Mouse (Mus musculus) CH12.LX (cell line): ENCODE results near the gene Map2. TPM values are rescaled to one million over a fixed set of nuclear protein-coding genes. Genes with fewer than 3 reads are reported as not detected.

Source experiments
- DNase-seq: peaks from one replicate; pipeline ENCODE4 v3.0.0-alpha.2; 2013; ENCODE audit errors: extremely low read depth
- H3K27ac ChIP-seq: 2 replicates; pipeline ENCODE4 v1.5.1; 2012; ENCODE audit warnings: low read depth, mild to moderate bottlenecking, control low read depth, moderate library complexity; ENCODE audit not compliant: insufficient read depth
- H3K27me3 ChIP-seq: replicated peaks from 2 replicates; pipeline ENCODE3; 2012; ENCODE audit warnings: inconsistent platforms
- H3K36me3 ChIP-seq, 2 experiments: replicated peaks in 1 of 2; 2 replicates each; pipeline versions ENCODE3 to v1.6.1; 2012; ENCODE audit warnings: inconsistent platforms in 1 of 2, low read length in 1 of 2, mild to moderate bottlenecking in 1 of 2, mixed read lengths in 1 of 2, moderate library complexity in 1 of 2; ENCODE audit not compliant: control insufficient read depth in 1 of 2, insufficient read depth in 1 of 2
- H3K4me1 ChIP-seq, 2 experiments: 2 replicates each; pipeline ENCODE4 v1.6.1; 2012; ENCODE audit warnings: inconsistent platforms in 1 of 2, moderate library complexity in 1 of 2; ENCODE audit not compliant: insufficient read depth in 2 of 2, control insufficient read depth in 1 of 2
- H3K4me2 ChIP-seq: 2 replicates; pipeline ENCODE4 v1.6.1; 2012; ENCODE audit warnings: low read depth, mild to moderate bottlenecking, control low read depth; ENCODE audit not compliant: poor library complexity, insufficient read depth, severe bottlenecking
- H3K4me3 ChIP-seq, 3 experiments: fragments of 150-350 bp in 1 of 3; sonication (generic) in 1 of 3; replicated peaks in 1 of 3; 2 replicates each; pipeline versions ENCODE3 to v1.5.1; 2011 to 2012; ENCODE audit warnings: low read depth in 2 of 3, low read length in 2 of 3, mild to moderate bottlenecking in 2 of 3, moderate library complexity in 2 of 3, control low read depth in 1 of 3, improper control_type of control experiment in 1 of 3, inconsistent platforms in 1 of 3, mixed read lengths in 1 of 3; ENCODE audit not compliant: poor library complexity in 1 of 3
- H3K79me2 ChIP-seq: replicated peaks from 2 replicates; pipeline ENCODE4 v1.6.1; 2012; ENCODE audit warnings: mild to moderate bottlenecking, moderate library complexity; ENCODE audit not compliant: control insufficient read depth, poor library complexity, insufficient read depth, severe bottlenecking; ENCODE audit errors: extremely low read depth
- H3K9ac ChIP-seq: 2 replicates; pipeline ENCODE4 v1.6.1; 2012; ENCODE audit warnings: low read depth, mild to moderate bottlenecking, control low read depth, moderate library complexity; ENCODE audit not compliant: insufficient read depth
- H3K9me3 ChIP-seq: replicated peaks from 2 replicates; pipeline ENCODE3; 2012; ENCODE audit warnings: low read length, inconsistent platforms, mixed read lengths
- CHD2 ChIP-seq: IDR thresholded peaks from 2 replicates; pipeline ENCODE4 v1.6.1; 2011; ENCODE audit warnings: low read length, improper control_type of control experiment
- CTCF ChIP-seq, 2 experiments: IDR thresholded peaks in 1 of 2; conservative IDR thresholded peaks in 1 of 2; 2 replicates each; pipeline ENCODE4 v1.5.1; 2011 to 2012; ENCODE audit warnings: low read depth in 2 of 2, low read length in 2 of 2, improper control_type of control experiment in 1 of 2, inconsistent platforms in 1 of 2, mild to moderate bottlenecking in 1 of 2, moderate library complexity in 1 of 2
- E2F4 ChIP-seq: IDR thresholded peaks from 2 replicates; pipeline ENCODE4 v1.6.1; 2011; ENCODE audit warnings: low read depth, low read length, improper control_type of control experiment; ENCODE audit not compliant: insufficient replicate concordance
- ETS1 ChIP-seq: conservative IDR thresholded peaks from 2 replicates; pipeline ENCODE4 v1.6.1; 2012; ENCODE audit warnings: low read depth, mild to moderate bottlenecking, inconsistent platforms, low read length, improper control_type of control experiment, moderate library complexity
- GABPA ChIP-seq: IDR thresholded peaks from 2 replicates; pipeline ENCODE4 v1.6.1; 2012; ENCODE audit warnings: low read depth, low read length, improper control_type of control experiment, inconsistent platforms; ENCODE audit not compliant: insufficient replicate concordance
- HCFC1 ChIP-seq: IDR thresholded peaks from 2 replicates; pipeline ENCODE4 v1.6.1; 2012; ENCODE audit warnings: low read depth, mild to moderate bottlenecking, inconsistent platforms, low read length, improper control_type of control experiment
- MAFK ChIP-seq: IDR thresholded peaks from 2 replicates; pipeline ENCODE4 v1.6.1; 2011; ENCODE audit warnings: low read length, improper control_type of control experiment; ENCODE audit not compliant: insufficient replicate concordance
- MAX ChIP-seq: IDR thresholded peaks from 2 replicates; pipeline ENCODE4 v1.6.1; 2011; ENCODE audit warnings: low read length, improper control_type of control experiment
- MXI1 ChIP-seq: IDR thresholded peaks from 2 replicates; pipeline ENCODE4 v1.6.1; 2011; ENCODE audit warnings: mild to moderate bottlenecking, low read depth, low read length, improper control_type of control experiment
- MYC ChIP-seq: IDR thresholded peaks from 2 replicates; pipeline ENCODE4 v1.6.1; 2011; ENCODE audit warnings: low read depth, mild to moderate bottlenecking, improper control_type of control experiment, low read length
- NELFE ChIP-seq: IDR thresholded peaks from 2 replicates; pipeline ENCODE4 v1.6.1; 2011; ENCODE audit warnings: low read depth, low read length, improper control_type of control experiment
- NRF1 ChIP-seq: IDR thresholded peaks from 2 replicates; pipeline ENCODE4 v1.6.1; 2014; ENCODE audit warnings: low read depth, mild to moderate bottlenecking, inconsistent platforms, low read length, improper control_type of control experiment, moderate library complexity
- POLR2A ChIP-seq: IDR thresholded peaks from 2 replicates; pipeline ENCODE4 v1.6.1; 2011; ENCODE audit warnings: low read depth, mild to moderate bottlenecking, improper control_type of control experiment, low read length
- POLR2AphosphoS2 ChIP-seq: IDR thresholded peaks from 2 replicates; pipeline ENCODE4 v1.6.1; 2011; ENCODE audit warnings: low read depth, low read length, improper control_type of control experiment
- RAD21 ChIP-seq: IDR thresholded peaks from 2 replicates; pipeline ENCODE4 v1.6.1; 2011; ENCODE audit warnings: low read depth, mild to moderate bottlenecking, low read length, improper control_type of control experiment, moderate library complexity
- SIN3A ChIP-seq: IDR thresholded peaks from 2 replicates; pipeline ENCODE4 v1.6.1; 2012; ENCODE audit warnings: low read length, improper control_type of control experiment, inconsistent platforms
- SMC3 ChIP-seq: IDR thresholded peaks from 2 replicates; pipeline ENCODE4 v1.6.1; 2011; ENCODE audit warnings: low read depth, low read length, improper control_type of control experiment
- TBP ChIP-seq: conservative IDR thresholded peaks from 2 replicates; pipeline ENCODE4 v1.6.1; 2011; ENCODE audit warnings: low read depth, low read length, improper control_type of control experiment
- TCF12 ChIP-seq: IDR thresholded peaks from 2 replicates; pipeline ENCODE4 v1.6.1; 2014; ENCODE audit warnings: low read depth, mild to moderate bottlenecking, inconsistent platforms, low read length, improper control_type of control experiment
- ZMIZ1 ChIP-seq: IDR thresholded peaks from 2 replicates; pipeline ENCODE4 v1.6.1; 2012; ENCODE audit warnings: low read depth, mild to moderate bottlenecking, inconsistent platforms, low read length, improper control_type of control experiment
- dilution Hi-C: fragments of 300-500 bp; cut with MboI; formaldehyde crosslinking; loops from 2 replicates; pipeline ENCODE4 v1.14.3; 2020; ENCODE audit warnings: low sequenced_read_pairs; ENCODE audit not compliant: extremely low pct_unique_long_range_greater_than_20kb, extremely low pct_ligation_motif_present
- in situ Hi-C: fragments of 300-500 bp; cut with MboI; formaldehyde crosslinking; loops from 3 replicates; pipeline ENCODE4 v1.14.3; 2019; ENCODE audit warnings: low sequenced_read_pairs, low pct_ligation_motif_present, low pct_unique_long_range_greater_than_20kb, mixed read lengths
- polyA plus RNA-seq: library from polyadenylated mRNA; unstranded; fragments of >175 nt; gene quantifications from 2 replicates; pipeline ENCODE4 v1.2.1, GENCODE M21; 2012; ENCODE audit warnings: low read depth; ENCODE audit not compliant: insufficient read length
- total RNA-seq, 2 experiments: library from RNA; depleted of rRNA; stranded (reverse); fragments of 300-350 nt in 1 of 2; fragments of >200 nt in 1 of 2; gene quantifications; 2 replicates each; pipeline ENCODE4 v1.2.3; 2012 to 2014

Map2 gene
- total and polyA plus RNA-seq, 3 experiments: 1.5 to 6.5 (median 5.9) TPM

DNA sequence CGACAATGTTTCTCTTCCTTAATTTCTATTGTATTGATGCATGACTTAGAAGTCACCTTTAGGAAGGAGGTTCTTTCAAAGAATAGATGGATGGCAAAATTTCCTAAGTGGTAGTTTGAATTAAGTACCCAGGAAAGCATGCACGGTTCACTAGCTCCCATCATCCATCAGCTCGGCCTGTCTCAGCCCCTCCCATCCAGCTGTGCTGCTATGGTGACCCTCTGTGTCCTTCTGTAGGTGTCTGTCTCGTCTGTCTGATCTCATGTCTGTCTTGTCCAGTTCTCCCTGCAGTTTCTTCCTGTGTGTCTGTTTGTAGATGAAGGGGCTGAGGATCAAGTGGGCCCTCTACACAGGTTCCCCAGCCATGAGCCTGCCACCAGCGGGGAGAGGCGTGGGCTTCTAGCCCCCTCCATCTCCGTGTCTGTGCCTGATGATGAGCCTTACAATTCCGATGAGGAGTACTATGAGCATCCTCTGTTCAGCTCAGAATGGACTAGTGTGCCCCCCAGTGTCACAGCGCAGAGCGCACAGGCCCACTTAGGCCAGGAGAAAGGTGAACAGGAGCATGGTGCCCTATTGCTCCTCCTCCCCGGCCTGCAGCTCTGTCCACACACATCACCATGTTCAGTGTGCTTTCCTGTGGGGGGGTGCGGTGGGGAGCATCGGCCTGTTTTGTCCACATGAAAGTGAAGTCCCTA, 232.3 kb downstream of the Map2 start:
- H3K4me3 ChIP-seq: no peak overlapping the region
- no peaks in the 10 kb centered on the region for H3K27me3 ChIP-seq
- H3K79me2 ChIP-seq: no peaks in the 10 kb centered on the region
- no peak for DNase-seq
- H3K36me3 ChIP-seq: no peaks in the 10 kb centered on the region
- H3K4me2 ChIP-seq: no peak overlapping the region
- in situ Hi-C loops (loop anchor here (25.0 kb wide), 1 partner anchor 295 kb away; no protein-coding TSS in a partner anchor), dilution Hi-C loops (no loop called here)
- H3K9me3 ChIP-seq: no peaks in the 10 kb centered on the region
- no peak overlapping the region for H3K27ac ChIP-seq
- TF ChIP-seq SMC3 (peak; percentile 13; the same call in 1 of the 2 replicates), MAX (no peak), ETS1 (no peak), CTCF (conservative IDR thresholded peaks at IDR 0.05 in 1 of 2, IDR thresholded peaks at IDR 0.05 in 1 of 2; ENCODE audit: low read depth in 2 of 2, low read length in 2 of 2) (peak in 1 of 2 experiments; percentile 23; a peak in 1 of 4 replicates), RAD21 (peak; percentile 23), MYC (no peak), POLR2AphosphoS2 (no peak)
- H3K4me1 ChIP-seq: no peaks in the 10 kb centered on the region
- H3K9ac ChIP-seq: no peak overlapping the region

DNA sequence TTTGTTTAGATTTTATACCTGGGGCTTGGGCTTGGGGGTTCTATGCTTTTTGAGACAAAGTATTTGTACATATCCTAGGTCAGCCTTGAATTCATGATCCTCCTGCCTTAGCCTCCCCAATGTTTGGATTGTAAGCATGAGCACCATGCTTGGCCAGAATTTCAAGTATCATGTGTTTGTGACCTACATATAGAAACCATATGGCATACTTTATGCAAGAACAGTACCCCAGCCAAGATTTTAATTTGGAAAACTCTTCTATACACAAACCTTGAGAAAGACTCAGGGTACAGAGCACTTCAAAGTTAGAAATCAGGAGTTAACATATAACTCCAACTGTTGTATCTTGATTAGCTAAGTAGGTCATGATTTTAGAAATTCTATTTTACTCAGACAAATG, 243.3 kb downstream of the Map2 start:
- Histone ChIP-seq H3K4me1 (no peaks in the 10 kb centered on the region), H3K4me2 (no peak overlapping the region), H3K79me2 (no peaks in the 10 kb centered on the region), H3K27me3 (no peaks in the 10 kb centered on the region), H3K9ac (no peak overlapping the region), H3K27ac (no peak overlapping the region), H3K9me3 (no peaks in the 10 kb centered on the region), H3K4me3 (no peak overlapping the region), H3K36me3 (no peaks in the 10 kb centered on the region)
- no peak for DNase-seq
- TF ChIP-seq NRF1: no peak
- no peak for TF ChIP-seq NELFE
- TF ChIP-seq MXI1: no peak
- TF ChIP-seq E2F4: no peak
- no peak for TF ChIP-seq TBP
- no peak for TF ChIP-seq CHD2
- TF ChIP-seq HCFC1: no peak
- no peak for TF ChIP-seq MAFK
- TF ChIP-seq GABPA: no peak
- no peak for TF ChIP-seq ZMIZ1
- no peak for TF ChIP-seq SIN3A
- no peak for TF ChIP-seq TCF12
- TF ChIP-seq POLR2A: no peak
- TF ChIP-seq ETS1: no peak
- dilution Hi-C loops: no loop called here
- in situ Hi-C loops: loop anchor here (25.0 kb wide), 1 partner anchor 306 kb away; no protein-coding TSS in a partner anchor
